Mouse (Mus musculus): Measurements from ENCODE around the gene Rgs3. TPM values are rescaled to one million over a fixed set of nuclear protein-coding genes. Genes with fewer than 3 reads are reported as not detected.
A peak's percentile ranks its signal among the peaks of the same experiment; 100 is the strongest.

Gene Rgs3
- polyA plus RNA-seq, 1 experiment from 2014 or later = 8.2 TPM

DNA sequence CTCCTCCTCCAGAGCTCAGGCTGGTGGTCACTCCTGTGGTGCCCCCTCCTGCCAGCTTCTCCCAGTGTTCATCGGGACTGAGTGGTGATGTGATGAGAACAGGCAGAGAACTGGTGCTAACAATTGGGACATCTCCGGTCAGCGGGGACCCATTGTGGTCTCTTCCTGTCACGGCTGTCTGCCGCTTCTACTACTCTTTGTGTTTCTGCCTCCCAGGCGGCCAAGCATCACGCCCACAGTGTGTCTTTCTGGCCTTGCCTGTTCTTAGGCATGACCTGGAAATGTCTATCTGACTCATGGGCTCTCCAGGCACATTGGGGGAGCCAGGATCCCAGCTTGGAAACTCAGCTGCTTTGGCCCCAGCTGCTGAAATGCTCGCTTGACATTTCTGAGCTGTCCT lies 83.8 kb downstream of the Rgs3 start:
- no peaks in the 10 kb centered on the region for H3K27me3 ChIP-seq
- ChIA-PET CTCF (no interaction called here), POLR2A (no interaction called here)
- in situ Hi-C loops (cut with MboI; ENCODE audit: low pct_unique_long_range_greater_than_20kb) = no loop called here
- DNase-seq (ENCODE audit: low read depth, low spot score) (peak; percentile 4), ATAC-seq (no peak)
- TF ChIP-seq CTCF (IDR thresholded peaks at IDR 0.05) = no peak

DNA sequence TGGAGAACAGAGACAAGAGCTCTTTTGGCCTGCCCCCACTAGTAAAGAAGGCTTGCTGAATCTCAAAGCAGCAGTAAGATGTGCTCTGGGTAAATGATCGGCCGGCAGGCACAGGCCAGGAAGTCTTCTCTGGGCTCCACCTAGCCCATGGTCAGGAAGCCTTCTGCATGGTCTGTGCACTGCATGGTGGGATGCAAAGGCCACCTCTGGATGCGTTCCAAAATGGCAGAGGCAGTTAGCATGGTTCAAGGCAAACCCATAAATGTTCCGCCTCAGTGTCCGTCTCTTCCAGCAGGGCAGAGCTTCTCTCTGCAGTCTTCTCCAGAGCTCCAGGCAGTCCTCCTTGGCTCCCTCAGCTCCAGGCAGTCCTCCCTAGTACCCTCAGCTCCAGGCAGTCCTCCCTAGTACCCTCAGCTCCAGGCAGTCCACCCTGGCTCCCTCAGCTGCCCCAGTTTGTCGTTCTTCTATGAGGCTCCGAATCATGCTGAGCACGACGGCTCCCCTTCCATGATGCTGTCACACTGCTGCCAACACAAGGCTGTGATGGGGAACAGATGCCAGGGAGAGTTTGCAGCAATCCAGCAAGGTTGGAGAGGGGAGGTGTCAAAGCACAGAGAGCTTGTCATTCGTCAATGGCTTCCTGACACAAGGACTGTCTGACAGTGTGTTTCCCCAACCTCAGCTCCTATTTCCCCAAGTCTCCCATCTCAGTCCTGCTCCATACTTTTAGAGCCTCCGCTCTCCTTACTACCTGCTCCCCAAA lies 84.6 kb downstream of the Rgs3 start:
- in situ Hi-C loops (cut with MboI; ENCODE audit: low pct_unique_long_range_greater_than_20kb) = no loop called here
- DNase-seq (ENCODE audit: low read depth, low spot score) = no peak
- CTCF ChIA-PET = no interaction called here

DNA sequence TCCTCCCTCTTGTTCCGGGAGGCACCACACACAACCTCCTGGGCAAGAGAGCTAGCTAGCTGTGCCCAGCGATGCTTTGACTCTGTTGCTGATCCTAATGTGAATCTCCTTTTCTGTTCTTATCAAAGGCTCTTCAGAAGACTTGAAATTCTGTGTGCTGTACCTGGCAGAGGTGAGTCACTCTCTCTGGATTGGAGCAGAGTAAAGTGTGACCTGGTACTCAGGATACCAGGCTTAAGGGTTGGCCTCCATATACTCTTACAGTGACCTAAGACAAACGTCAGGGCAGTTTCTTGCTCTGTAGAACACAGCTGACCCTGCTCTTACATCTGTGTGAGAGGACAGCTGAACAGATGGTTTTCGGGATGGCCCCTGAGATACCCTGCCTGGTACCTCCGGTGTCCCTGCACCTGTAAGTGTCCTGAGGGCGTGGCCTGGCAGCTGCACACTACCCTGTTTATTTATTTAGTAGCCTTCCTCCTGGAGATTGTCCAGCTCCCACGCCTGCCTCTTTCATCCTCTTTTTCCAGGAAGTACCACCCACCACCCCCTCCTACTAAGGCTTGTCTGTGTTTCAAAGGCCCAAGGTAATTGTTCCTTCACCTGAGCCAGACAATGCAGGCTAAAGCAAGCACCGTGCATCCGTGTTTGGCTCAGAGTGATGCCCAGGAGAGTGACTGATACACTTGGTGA lies 87.1 kb downstream of the Rgs3 start:
- no peak for TF ChIP-seq CTCF (IDR thresholded peaks at IDR 0.05)
- ChIA-PET POLR2A (no interaction called here), CTCF (no interaction called here)
- no peak for DNase-seq (ENCODE audit: low read depth, low spot score)
- no peak for ATAC-seq
- in situ Hi-C loops (cut with MboI; ENCODE audit: low pct_unique_long_range_greater_than_20kb) = no loop called here
- no peaks in the 10 kb centered on the region for H3K27me3 ChIP-seq

More for the DNA sequence above, 84.6 kb downstream of the Rgs3 start:
- TF ChIP-seq CTCF (IDR thresholded peaks at IDR 0.05) = no peak
- no peaks in the 10 kb centered on the region for H3K27me3 ChIP-seq
- ATAC-seq = no peak
- POLR2A ChIA-PET = no interaction called here

DNA sequence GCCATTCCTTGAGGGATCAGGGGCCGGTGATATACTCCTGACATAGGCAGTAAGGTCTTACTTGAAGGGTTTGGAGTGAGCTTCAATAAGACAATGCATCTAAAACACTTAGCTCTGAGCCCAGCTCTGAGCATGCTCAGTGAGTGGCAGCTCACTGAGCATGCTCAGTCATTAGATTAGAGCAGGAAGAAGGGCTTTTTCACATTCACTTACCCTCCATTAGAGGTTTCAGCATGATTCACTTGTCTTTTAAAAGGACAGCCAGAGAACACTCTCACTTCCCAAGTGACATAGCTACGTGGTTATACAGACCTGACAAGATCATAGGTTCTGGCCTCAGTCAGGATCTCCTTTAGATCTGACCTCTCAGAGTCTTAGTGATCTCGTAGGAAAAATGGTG lies 89.2 kb downstream of the Rgs3 start:
- ChIA-PET POLR2A (interaction anchor here (1.8 kb wide), 1 partner anchor 11 kb away, joined by 4 read pairs; no protein-coding TSS in a partner anchor), CTCF (interaction anchor here (1.9 kb wide), 1 partner anchor 8 kb away, joined by 6 read pairs; no protein-coding TSS in a partner anchor)
- in situ Hi-C loops (cut with MboI; ENCODE audit: low pct_unique_long_range_greater_than_20kb) = no loop called here
- no peaks in the 10 kb centered on the region for H3K27me3 ChIP-seq
- DNase-seq (ENCODE audit: low read depth, low spot score) = no peak
- no peak for ATAC-seq
- TF ChIP-seq CTCF (IDR thresholded peaks at IDR 0.05) = no peak

DNA sequence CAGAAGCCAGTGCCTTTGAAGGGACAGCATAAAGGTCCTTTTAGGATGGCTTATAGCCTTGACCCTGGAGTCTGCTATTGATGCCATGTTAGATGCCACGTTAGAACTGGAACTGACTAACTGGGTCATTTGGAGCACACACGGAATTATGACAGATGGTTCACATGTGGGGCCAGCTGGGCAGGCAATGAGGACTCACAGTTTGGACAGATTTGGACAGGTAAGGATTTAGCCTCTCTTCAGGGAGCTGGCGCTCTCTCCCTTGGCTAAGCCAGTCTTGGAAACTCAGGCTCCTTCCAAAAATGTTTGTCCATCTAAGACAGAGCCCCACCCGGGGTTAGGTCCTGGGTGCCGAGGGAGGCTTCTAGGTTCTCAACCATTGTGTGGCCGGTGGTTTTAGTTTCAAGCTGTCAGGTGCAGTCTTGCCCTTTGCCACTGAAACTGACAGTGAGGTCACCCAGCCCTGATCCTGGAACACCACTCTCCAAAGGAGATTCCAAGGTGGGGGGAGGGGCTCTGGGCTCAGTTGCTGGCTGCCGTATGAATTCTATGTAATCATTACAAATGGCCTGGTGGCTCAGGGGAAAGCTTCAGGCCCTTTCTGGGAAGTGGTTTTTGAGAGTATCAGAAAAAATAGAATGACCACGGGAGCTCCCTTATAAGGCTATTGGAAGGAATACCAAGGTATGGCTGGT lies 90.0 kb downstream of the Rgs3 start:
- in situ Hi-C loops (cut with MboI; ENCODE audit: low pct_unique_long_range_greater_than_20kb) = no loop called here
- ChIA-PET CTCF (interaction anchor here (1.9 kb wide), 1 partner anchor 9 kb away, joined by 6 read pairs; no protein-coding TSS in a partner anchor), POLR2A (interaction anchor here (0.6 kb wide), 1 partner anchor 8 kb away, joined by 3 read pairs; no protein-coding TSS in a partner anchor)
- DNase-seq (ENCODE audit: low read depth, low spot score) = no peak
- H3K27me3 ChIP-seq = no peaks in the 10 kb centered on the region
- no peak for ATAC-seq
- no peak for TF ChIP-seq CTCF (IDR thresholded peaks at IDR 0.05)

DNA sequence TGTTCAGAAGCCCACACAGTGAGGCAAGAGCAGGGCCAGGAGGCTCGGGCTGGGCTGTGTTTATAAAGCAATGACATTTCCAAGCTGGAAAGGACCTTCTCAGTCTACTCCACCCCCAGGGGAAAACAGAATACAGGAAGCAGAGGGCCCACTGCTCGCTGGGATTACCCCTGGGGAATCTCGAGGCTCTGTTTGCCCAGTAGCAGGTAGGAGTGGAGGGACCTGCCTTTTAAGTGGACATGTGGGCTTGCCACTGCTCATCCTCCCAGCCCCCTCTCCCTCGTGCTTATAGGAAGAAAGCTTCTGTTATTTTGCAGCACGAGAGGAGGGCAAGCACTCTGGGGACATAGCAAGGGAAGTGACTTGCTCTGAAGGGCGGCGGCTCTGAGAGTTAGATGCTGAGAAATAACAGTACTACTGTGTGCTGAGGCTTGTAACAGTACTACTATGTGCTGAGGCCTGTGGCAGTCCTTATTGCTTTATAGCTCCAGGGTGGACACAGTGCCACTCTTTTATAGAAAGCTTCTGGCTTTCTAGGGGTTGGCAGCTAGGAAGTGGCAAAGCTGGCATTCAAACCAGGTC lies 91.6 kb downstream of the Rgs3 start:
- POLR2A ChIA-PET = no interaction called here
- TF ChIP-seq CTCF (IDR thresholded peaks at IDR 0.05) = no peak
- no peak for ATAC-seq
- no peaks in the 10 kb centered on the region for H3K27me3 ChIP-seq
- in situ Hi-C loops (cut with MboI; ENCODE audit: low pct_unique_long_range_greater_than_20kb) = no loop called here
- no peak for DNase-seq (ENCODE audit: low read depth, low spot score)
- CTCF ChIA-PET = no interaction called here

DNA sequence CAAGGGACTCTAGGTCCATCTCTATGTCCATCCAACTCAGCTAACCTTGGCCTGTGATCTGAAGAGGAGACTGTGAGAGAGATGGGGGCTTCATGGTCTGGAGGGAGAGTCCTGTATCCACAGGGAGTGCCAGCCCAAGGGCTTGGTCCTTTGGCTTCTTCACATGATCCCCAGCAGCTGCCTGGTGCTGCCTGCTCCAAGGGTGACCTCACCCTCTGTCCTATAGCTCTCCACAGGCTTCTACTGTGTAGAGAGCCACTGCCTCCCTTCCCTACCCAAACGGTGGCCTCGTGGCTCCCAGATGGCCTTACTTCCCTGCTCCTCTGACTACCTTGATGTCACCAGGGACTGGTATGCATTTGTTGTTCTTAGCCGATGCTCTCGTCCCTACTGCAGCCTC lies 92.6 kb downstream of the Rgs3 start:
- POLR2A ChIA-PET = interaction anchor here (0.6 kb wide), 1 partner anchor 346 kb away, joined by 3 read pairs; no protein-coding TSS in a partner anchor
- no peaks in the 10 kb centered on the region for H3K27me3 ChIP-seq
- TF ChIP-seq CTCF (IDR thresholded peaks at IDR 0.05) = no peak
- no peak for ATAC-seq
- CTCF ChIA-PET = no interaction called here
- DNase-seq (ENCODE audit: low read depth, low spot score) = no peak
- in situ Hi-C loops (cut with MboI; ENCODE audit: low pct_unique_long_range_greater_than_20kb) = no loop called here

DNA sequence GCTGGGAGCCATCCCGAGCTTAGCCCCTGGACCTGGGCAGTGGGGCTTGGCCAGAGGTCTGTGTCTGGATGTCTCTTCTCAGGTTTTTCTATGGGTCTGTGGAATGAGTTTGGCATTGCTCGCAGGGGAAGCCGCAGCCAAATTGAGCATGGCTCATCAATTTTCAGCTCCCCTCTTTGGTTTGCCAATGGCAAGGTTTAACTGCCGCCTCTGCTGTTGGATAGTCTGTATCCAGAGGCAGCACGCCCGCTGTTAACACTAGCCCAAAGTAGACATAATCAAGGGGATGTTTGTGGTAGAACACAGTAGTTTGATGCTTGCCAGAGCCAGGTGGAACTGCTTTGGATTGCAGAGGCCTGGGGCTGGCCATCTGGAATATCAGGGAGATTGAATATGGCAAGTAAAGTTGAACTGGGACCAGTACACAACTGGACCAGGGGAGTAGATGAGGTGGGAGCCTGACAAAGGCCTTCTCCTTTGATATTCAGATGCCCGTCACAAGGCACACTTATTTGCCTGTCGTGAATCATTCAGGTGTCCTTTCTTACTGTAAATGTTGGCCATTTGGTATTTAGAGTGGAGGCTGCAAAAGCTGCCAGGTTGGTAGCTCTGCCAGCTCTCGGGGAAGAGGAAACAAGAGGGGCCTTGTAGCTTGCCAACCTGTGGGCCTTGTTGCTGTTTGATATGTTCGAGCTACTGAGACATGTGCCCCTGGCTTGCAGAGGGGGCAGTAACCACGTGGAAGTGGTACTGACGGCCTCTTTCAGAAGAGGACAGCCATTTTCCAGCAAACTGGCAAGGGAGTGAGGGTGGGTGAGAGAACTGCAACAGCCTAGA lies 93.5 kb downstream of the Rgs3 start:
- ATAC-seq (no peak), DNase-seq (ENCODE audit: low read depth, low spot score) (no peak)
- no peak for TF ChIP-seq CTCF (IDR thresholded peaks at IDR 0.05)
- H3K27me3 ChIP-seq = no peaks in the 10 kb centered on the region
- in situ Hi-C loops (cut with MboI; ENCODE audit: low pct_unique_long_range_greater_than_20kb) = no loop called here
- ChIA-PET POLR2A (no interaction called here), CTCF (no interaction called here)

DNA sequence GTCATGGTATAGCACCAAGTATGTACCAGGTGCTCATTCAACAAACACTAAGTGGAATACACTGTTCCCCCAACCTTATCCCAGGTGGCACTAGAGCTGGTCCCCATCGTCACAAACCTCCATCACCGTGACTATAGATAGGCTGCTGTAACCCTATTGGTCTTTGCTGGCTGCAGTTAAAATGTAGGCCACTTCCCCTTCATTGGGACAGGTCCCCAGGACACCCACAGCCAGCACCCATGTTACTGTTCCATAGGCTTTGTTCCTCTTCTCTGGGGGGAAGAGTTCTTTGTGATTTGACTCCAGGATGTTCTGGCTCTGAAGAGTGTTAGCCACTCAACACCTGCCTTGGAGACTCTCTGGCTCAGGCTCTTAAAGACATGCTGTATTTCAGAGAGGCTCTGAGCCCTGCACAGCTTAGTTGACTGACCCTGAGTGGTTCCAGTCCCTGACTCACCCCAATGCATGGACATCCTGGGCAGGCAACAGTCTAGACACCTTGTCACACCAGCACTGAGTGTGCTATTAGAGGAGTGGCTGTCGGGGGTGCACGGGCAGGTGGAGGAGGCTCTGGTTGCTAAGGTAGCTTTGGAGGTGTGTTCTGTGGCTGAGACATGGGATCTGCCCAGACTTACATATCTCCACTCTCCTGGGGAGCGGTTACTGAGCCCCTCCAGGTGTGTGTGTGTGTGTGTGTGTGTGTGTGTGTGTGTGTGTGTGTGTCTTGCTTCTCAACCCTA lies 94.4 kb downstream of the Rgs3 start:
- no peak for ATAC-seq
- ChIA-PET POLR2A (no interaction called here), CTCF (no interaction called here)
- H3K27me3 ChIP-seq = no peaks in the 10 kb centered on the region
- in situ Hi-C loops (cut with MboI; ENCODE audit: low pct_unique_long_range_greater_than_20kb) = no loop called here
- TF ChIP-seq CTCF (IDR thresholded peaks at IDR 0.05) = no peak
- DNase-seq (ENCODE audit: low read depth, low spot score) = no peak

Data from Patski (cell line).